Mouse (Mus musculus) granulocyte monocyte progenitor cell, adult 5-6 weeks (primary cell): ENCODE results near the gene Tmem104. TPM values are rescaled to one million over a fixed set of nuclear protein-coding genes. Genes with fewer than 3 reads are reported as not detected.

Experiments used
- ATAC-seq: replicated peaks from 2 replicates; pipeline ENCODE4 v1.8.0; 2016; ENCODE audit warnings: mild to moderate bottlenecking, moderate TSS enrichment, inconsistent platforms; ENCODE audit not compliant: poor library complexity, severe bottlenecking
- total RNA-seq, 2 experiments: library from RNA; stranded (forward) in 1 of 2; stranded (reverse) in 1 of 2; fragments of 200-712, 200-1000 nt in 1 of 2; fragments of >200 nt in 1 of 2; fragmentation: Nextera tagmentation in 1 of 2; gene quantifications; 2 replicates each; pipeline ENCODE4 v1.2.3; 2014 to 2017

Gene Tmem104
- 11.5 and 12.8 TPM in 2 replicates for total RNA-seq (2014; fragmentation: Nextera tagmentation)
- 2.4 and 3.6 TPM in 2 replicates for total RNA-seq (2017)

DNA sequence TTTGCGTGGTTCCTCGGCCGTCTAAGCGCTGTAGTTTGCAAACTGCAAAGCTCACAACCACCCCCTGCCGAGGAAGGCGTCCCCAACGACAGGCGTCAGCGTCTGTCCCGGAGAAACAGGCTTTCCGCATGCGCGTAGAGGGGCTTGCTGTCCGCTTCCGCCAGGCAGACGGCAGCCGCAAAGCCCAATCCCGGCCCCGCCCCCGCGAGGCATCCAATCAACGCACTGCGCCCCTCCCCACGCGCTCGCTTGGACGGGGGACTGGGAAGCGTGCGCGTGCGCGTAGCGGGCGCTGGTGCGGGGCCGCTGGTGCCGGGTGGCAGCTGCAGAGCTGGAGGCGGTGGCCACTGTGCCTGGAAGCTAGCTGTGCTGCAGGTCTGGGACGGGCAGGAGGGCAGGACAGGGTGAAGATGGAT, at the start of gene Tmem104:
Gene Tmem104 (plus strand): TSS at position 264 of the 416 bp plus-strand sequence.
- peak; percentile 68 for ATAC-seq

- ATAC-seq, result peak; percentile 87
Observed at GRCm38 (mm10) chr11:115138597-115139262, 48.6 kb upstream of the Tmem104 start.

DNA sequence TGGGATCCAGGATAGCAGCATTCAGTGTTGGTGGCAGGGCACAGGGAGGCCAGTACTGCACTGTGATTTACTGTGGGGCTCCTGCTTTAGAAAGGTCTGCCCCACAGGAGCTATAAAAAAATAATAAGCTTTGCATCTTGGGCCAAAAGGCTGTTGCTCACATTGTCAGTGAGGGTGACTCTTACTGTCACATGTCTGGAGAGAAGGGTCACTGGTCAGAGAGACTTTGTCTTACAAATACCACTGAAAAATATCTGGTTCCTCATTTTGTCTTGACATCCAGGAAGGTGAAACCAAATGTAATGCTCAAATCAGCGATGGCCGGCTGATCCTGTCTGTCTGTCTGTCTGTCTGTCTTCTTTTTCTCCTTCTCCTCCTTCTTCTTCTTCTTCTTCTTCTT, 45.3 kb upstream of the Tmem104 start:
- ATAC-seq, result peak; percentile 72

- no peak for ATAC-seq
Observed at GRCm38 (mm10) chr11:115147813-115148212, 39.5 kb upstream of the Tmem104 start.

- no peak for ATAC-seq
Observed at GRCm38 (mm10) chr11:115150741-115151254, 36.5 kb upstream of the Tmem104 start.

GRCm38 (mm10) chr11:115151755-115152429, 35.4 kb upstream of the Tmem104 start:
- ATAC-seq, result no peak

DNA sequence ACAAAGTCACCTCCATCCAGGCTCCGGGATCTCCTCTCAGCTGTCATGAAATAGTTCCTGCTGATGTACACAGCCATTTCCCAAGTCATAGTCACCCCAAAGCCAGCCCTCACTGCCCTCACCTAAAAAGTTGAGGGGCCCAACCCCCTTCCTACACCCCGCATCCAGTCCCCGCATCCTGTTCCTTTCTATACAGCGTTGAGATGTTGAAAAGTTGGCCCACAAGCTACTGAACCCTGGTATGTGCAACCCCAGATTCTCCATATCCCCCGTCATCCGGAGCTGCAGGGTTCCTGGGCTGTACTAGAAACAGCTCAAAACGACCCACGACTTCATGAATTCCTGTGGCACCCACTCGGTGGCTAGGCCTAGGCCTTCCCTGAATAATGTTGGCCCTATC, 34.2 kb upstream of the Tmem104 start:
- no peak for ATAC-seq

- ATAC-seq, result peak; percentile 87
Observed at GRCm38 (mm10) chr11:115153699-115154292, 33.5 kb upstream of the Tmem104 start.

GRCm38 (mm10) chr11:115155053-115155634, 32.1 kb upstream of the Tmem104 start:
- no peak for ATAC-seq

GRCm38 (mm10) chr11:115157933-115158719, 29.2 kb upstream of the Tmem104 start:
- ATAC-seq, result peak; percentile 14; the same call in 1 of the 2 replicates

DNA sequence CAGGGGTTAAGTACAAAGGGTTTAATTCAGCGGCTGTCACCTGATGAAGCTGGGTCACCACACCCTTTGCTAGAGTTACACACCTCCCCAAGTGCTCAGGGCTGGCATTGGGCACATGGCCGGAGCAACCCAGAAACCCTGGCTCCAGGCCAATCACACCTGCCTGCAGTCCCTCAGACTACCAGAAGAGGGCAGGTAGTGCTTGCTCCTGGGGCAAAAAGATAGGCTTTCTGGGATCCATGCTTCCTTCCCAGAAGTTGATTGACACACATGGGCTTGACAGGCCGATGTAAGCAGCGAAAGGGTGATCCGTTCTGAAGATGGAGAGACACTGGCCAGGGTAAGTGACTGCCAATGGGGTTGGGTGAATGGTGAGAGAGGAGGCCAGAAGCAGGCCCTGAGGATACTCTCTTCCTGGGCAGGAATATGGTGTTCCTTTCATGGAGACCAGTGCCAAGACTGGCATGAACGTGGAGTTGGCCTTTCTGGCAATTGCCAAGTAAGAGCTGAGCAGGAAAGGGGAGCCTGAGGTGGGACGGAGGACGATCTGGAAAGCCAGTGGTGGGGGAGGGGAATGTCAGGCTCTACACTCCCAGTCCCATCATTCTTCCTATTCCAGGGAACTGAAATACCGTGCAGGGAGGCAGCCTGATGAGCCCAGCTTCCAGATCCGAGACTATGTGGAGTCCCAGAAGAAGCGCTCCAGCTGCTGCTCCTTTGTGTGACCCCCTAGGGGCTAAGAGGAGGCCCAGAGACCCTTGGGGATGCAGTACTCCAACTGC, 27.1 kb upstream of the Tmem104 start:
- ATAC-seq, result no peak

GRCm38 (mm10) chr11:115160883-115161577, 26.3 kb upstream of the Tmem104 start:
- ATAC-seq, result 0 out of 2 replicates have a peak, but pooled peaks have one; percentile 15

DNA sequence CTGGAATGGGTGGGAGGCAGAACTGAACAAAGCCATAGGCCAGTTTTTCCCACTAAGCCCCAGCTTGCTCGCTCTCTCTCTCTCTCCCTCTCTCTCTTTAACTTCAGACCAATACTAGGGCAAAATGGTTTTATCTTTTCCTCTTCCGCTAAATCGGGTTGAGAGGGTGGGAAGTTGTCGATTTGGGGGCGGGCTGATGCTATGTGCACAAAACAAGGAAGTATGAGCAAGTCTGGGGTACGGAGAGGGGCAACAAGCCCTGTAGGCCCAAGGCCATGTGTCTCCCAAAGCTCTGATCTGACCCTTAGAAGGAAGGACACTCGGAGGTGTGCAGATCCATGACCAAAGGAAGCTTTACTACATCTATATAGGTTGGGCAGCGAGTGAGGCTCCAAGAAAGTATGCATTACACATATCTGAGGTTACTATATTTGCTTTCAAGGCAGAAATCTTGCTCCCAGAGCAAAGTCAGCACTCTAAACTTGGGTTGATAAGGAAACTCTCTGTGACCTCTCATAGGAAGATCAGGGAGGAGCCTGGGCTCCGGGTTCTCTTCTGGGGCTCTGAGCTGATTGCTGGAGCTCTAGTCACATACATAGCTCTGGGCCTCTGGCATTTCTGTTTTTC, 25.6 kb upstream of the Tmem104 start:
- ATAC-seq, result peak; percentile 10

- no peak for ATAC-seq
Observed at GRCm38 (mm10) chr11:115162205-115162601, 25.1 kb upstream of the Tmem104 start.

DNA sequence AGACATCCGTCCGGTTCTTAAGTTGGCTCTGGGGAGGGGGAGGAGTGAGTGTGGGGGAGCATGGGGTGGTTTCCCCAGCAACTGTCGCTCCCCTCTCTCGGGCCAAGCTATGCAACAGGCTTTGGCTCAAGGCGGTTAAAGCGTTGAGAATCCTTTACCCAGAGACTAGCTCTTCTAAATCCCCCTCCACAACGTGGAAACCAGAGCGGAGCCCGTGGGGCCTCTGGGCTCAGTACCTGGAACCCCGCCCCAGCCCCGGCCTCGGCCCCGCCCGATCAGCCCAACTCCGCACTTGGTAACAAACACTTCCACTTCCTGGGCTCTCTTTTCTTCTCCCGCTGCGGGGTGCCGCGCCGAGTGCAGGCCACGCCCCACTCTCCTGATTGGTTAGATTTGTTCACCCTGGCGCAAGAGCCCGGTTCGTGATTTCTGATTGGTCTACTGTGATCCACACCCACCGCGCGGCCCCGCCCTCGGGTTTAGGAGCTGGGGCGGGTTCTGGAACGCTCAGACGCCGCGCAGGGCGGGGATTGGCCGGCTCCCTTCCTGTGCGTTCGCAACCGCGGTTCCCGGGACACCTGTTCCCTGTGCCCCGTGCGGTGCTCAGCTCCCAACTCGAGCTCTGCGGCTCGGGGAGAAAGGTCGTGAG, 24.3 kb upstream of the Tmem104 start, which contains the start of gene Slc9a3r1:
Gene Slc9a3r1 (plus strand): TSS at position 510 of the 649 bp plus-strand sequence.
- peak; percentile 78 for ATAC-seq

DNA sequence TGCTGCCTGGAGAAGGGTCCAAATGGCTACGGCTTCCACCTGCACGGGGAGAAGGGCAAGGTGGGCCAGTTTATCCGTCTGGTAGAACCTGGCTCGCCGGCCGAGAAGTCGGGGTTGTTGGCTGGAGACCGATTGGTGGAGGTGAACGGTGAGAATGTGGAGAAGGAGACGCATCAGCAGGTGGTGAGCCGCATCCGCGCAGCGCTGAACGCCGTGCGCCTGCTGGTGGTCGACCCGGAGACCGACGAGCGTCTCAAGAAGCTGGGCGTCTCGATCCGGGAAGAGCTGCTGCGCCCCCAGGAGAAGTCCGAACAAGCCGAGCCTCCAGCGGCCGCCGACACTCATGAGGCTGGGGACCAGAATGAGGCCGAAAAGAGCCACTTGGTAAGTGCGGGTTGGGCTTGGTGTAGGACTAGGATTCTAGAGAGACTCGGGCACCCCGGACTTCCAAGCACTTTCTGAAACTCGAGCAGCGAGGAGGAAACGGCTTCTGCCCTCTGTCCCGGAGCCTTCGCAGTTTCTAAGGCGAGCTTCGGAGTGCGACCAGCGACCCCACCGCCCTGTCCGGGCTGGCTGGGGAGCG, 23.6 kb upstream of the Tmem104 start:
- ATAC-seq, result peak; percentile 10; the same call in 1 of the 2 replicates

GRCm38 (mm10) chr11:115164341-115164975, 22.8 kb upstream of the Tmem104 start:
- no peak for ATAC-seq
